Mouse (Mus musculus): ENCODE results near the gene D930020B18Rik.

- no peak for TF ChIP-seq GATA1 (IDR thresholded peaks at IDR 0.05; ENCODE audit: low read length)
- no peak for TF ChIP-seq TAL1 (IDR thresholded peaks at IDR 0.05; ENCODE audit: low read length)
Measured at GRCm38 (mm10) chr10:121737256-121737655, 95.9 kb downstream of the D930020B18Rik start.
